Mouse (Mus musculus) left cerebral cortex, postnatal 4 days (tissue): ENCODE measurements at regions not wholly inside any gene's neighbourhood (a gene's known extent, or its start where the extent isn't known, plus 50 kb on each side); places are given as distances from the start of the nearest gene placed in this dataset.

ENCODE experiments used
- DNase-seq: peaks from one replicate; pipeline ENCODE4 v3.0.0-alpha.2; 2022
- intact Hi-C: fragments of 180-260 bp; cut with DNase I; formaldehyde crosslinking; loops from one replicate; pipeline ENCODE4 v1.15.1; 2025

DNA sequence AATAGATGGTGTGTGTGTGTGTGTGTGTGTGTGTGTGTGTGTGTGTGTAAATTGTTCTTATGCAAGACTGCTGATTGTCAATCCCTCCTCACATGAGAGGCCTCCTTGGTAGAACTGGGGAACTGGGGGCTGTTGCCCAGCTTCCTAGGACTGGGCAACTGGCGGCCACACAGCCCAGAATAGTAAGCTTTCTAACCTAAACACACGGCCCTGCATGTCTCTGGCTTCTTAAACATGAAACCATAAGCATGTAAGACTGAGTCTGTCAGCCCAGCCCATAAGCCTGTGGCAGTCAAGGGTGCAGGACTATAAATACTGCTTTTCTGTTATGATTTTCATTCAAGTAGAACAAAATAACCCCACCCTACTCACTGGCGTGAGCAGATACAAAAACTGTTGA, 60.7 kb downstream of the Ifng start:
- intact Hi-C loops, result no loop called here

DNA sequence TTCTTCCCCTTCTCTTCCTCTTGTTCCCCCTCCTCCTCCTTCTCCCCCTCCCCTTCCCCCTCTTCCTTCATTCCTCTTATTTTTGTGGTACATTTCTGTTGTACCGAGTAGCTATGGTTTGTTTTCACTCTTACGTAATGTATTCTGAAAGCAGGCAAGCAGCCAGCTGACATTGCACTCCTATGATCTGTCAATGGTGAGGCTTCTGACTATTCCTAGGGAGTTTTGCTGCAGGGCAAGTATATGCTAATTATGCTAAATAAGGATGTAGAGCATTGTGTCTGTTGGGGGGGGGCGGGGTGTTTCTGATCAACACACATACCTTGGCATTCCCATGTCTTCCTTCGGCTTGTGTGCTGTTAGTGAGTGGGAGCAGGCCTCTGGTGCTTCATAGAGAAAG, 64.0 kb downstream of the Ifng start:
- intact Hi-C loops, result no loop called here
- DNase-seq, result no peak

More for the DNA sequence above, 60.7 kb downstream of the Ifng start:
- DNase-seq, result no peak

DNA sequence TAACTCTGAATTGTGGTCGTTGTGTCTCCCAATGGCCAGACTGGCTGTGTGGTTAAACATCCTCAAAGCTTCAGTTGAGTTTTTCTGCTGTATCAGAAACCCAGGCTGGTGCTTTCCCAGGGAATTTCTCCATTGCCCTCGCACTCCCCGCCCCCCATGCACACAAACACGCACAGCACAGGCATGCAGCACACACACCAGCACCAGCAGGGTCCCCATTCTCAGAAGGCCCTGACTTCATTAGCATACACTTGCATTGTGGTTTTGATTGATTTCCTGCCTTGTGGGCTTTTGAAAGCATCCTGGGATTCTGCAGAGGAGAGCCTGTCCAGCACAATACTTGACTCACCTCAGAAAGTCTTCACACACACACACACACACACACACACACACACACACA, 65.3 kb downstream of the Ifng start:
- intact Hi-C loops, result no loop called here
- no peak for DNase-seq

DNA sequence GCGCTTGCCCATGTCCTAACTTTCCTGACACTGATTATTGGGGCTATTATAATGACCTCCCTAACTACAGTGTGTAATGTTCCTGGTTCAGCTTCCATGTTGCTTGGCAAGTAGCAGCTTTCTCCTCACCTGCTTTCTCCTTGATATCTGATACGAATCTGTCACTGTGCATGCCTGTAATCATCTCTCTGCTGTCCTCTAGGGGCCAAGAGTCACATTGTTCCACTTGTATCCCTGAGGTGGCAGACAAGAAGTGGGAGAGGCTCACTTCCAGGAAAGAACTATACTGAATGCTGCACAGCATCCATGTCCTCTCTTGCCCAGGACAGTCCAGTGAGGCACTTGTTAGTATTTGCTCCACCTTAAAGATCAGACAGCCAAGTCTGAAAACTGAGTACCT, 66.8 kb downstream of the Ifng start:
- DNase-seq, result peak; percentile 11
- intact Hi-C loops, result no loop called here

DNA sequence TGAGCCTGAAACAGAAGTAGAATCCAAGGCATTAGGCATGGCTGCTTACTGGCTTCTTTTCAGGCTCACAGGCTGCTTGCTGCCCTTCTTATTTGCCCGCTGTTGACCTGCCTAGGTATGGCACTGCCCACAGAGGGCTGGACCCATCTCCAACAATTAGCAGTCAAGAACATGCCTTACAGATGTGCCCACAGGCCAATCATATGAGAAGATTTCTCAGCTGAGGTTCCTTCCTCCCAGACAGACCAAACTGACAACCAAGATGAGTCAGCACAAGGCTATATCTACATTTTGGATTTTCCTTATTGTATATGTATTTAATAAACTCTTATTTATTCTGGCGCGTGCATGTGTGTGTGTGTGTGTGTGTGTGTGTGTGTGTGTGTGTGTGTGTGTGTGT, 76.0 kb downstream of the Ifng start:
- intact Hi-C loops, result no loop called here
- no peak for DNase-seq

DNA sequence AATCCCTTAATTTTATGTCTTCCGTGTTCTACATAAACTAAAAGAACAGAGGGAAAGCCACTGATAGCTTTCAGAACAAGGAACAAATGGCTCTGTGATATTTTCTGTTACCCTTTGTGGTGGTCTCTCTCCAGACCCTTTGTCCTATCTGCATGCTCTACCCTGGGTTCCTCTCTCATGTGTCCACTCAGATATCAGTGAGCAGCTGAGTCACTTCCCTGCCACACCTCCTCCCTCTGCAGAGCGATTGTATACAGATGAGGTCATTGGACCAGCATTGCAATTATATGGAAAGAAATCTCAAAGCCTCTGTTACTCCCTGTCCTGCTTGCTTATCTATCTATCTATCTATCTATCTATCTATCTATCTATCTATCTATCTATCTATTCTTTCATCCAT, 77.1 kb downstream of the Ifng start:
- DNase-seq, result no peak
- intact Hi-C loops, result no loop called here

DNA sequence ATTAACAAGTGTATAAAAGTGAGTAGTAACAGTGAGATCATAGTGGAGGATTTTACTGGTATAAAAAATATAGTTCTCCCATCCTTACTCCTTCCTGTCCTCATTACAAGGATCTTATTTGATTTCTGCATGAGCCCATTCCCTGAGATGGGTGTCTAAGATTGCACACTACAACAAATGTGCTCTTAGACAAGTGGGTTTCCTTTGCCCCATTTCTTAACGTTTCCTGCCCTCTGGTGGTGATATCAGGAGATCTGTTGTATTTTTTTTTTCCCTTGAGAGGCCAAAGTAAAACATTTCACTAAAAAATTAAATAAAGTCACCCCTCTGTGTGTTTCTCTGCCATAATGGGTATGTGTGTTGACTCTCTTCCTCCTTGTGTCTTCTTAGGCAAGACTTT, 105.1 kb downstream of the Ifng start:
- intact Hi-C loops, result loop anchor here (5.0 kb wide), 1 partner anchor 389 kb away; no protein-coding TSS in a partner anchor
- no peak for DNase-seq

DNA sequence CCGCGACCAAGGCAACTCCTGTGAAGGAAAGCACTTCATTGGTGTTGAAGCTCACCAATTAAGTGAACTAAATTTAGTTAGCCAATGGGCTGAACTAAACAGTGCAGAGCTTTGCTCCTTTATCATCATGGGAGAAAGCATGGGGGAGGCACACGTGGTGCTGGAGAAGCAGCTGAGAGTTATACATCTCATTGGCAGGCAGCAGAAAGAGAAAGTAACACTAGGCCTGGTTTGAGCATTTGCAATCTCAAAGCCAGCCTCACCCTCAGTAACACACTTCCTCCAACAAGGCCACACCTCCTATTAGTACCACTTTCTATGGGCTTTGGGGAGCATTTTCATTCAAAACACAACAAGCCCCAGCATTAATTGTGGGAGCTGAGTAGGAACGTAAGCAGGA, 109.4 kb downstream of the Ifng start:
- intact Hi-C loops, result no loop called here
- no peak for DNase-seq

DNA sequence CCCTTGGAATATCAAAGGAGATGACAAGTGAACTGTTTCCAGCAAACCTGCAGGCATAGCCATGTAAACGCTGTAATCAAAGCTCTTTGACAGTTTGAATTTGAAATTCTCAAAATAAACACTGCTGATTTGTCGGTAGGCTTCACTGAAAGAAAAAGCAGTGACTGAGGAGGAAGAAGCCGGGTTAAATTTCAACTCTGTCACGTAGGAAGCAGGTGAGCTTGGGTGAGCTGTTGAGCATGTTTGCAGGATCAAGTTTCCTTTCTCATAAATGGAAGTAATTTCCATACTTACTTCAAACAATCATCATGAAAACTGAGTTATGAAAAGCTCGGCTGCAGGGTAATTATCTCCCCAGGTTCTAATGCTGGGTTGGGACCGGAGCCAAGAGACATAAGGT, 118.0 kb downstream of the Ifng start:
- DNase-seq, result no peak
- intact Hi-C loops, result no loop called here

DNA sequence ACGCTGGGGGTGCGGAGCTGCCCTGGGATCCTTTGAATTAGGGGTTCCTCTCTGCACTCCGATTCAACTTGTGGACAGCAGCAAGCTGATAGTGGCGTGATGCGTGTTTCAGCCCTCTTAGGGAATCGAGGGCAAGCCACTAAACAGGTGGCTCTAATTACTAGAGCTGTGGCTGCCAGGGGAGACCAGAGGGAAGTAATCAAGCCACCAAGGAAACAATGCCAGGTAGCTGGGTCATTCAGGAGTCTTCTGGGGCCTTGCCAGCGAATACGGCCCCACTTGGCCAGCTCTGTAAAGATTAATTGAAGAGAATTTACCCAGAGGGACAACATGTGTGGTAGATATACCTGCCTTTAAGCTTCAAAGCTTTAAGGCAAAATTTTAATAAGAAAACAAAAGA, 123.2 kb downstream of the Ifng start:
- DNase-seq, result peak; percentile 28
- intact Hi-C loops, result no loop called here

DNA sequence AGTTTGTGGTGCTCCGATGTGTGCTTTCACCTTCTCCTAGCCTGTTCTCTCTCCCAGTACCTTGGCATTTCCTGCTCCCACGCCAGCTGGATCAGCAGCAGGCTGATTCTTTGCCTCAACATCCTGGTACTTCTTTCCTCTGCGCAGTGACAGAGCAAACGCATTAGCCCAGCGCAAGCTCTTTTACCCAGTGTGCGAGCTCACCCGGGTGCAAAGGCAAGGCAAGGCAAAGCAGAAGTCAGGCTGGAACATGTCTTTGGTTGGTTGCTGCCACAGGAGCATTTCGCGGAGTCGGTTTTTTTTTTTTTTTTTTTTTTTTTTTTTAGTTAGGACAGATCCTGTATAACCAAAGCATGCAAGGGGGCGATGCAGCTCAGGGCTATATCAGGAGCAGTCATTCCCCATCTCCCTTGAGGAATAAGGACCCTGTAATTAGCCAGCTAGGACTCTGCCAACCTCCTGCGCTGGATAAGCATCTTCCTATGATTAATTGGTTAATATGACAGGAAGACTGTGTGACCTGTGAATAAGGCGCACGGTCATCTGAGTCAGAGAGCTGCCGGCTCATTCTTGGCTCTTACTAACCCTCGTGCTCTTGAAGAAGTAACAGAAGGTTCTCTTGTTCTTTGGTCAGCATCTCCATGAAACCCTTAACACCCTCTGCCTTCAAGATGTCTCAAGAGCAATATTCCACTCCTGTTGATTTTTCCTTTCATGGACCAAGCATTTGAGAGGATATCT, 123.9 kb downstream of the Ifng start:
- intact Hi-C loops, result no loop called here
- no peak for DNase-seq

DNA sequence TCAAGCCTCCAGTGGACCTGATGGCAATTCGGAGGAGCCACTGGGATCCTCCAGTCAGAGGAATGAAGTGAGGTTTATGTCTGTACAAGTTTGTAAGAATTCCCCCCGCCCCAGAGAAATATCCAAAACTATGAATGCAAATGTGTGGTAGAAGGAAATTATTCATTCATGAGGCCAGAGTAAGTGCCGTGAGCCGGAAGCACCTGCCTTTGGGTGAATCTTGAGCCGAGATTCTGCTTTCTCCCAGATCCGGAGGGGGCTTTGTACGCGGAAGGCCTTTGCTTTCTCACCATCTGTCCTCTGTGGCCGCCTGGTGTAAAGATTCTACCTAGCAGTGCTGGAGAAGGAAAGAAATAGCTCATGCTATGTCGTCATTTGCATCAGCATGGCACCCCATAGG, 127.8 kb downstream of the Ifng start:
- intact Hi-C loops, result no loop called here
- DNase-seq, result no peak

DNA sequence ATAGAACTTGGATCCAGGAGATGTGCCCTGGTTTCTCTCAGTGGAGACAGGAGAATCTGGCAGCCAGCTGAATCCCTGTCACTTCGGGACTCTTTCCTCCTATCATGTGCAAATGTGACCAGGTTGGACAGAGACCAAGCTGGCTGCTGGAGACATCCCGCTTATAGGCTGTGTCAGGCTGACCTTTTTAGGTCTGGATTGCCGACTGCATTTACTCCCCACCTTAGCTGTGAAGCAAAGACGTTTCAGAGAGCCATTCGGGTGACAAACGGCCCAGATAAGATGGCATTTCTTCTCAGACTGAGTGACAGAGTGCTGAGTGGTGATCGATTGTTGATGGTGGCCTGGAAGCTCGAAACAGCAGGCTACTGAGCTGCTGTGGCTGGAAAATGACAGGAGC, 128.6 kb downstream of the Ifng start:
- intact Hi-C loops, result no loop called here
- DNase-seq, result peak; percentile 63

DNA sequence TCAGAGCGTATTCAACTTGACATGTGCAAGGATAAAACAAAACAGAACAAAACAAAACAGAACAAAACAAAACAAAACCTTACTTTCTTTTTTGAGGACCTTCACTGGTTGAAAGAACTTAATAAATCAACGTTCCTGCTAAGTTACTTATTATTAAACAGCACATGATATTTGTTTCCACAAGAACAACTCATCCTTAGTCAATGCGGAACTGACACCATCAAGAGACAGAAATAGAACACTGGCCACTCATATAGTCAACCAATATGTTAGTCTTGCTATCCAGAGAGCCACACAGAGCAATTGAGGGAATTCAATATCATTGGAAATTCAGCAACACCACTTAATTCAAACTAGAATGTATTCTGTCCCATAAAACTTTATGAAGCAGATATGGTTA, 132.4 kb downstream of the Ifng start:
- DNase-seq, result no peak
- intact Hi-C loops, result no loop called here

DNA sequence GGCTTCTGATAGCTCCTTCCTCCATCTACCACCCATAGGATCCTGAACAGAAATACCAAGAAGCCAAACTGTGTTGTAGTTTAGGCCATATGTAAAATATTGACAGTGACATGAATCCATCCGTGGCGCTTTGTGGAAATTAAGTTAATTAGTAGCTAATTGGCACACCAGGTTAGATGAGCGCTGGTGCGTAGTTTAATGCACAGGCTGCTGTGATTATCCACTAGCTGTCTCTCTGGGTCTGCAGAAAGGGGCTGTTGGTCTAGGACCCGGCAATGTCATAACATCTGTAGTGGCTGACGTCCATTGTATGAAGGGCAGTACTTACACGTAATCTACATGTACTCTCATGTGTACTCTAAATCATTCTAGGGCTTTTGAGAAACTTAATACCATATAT, 134.7 kb downstream of the Ifng start:
- DNase-seq, result no peak
- intact Hi-C loops, result no loop called here

DNA sequence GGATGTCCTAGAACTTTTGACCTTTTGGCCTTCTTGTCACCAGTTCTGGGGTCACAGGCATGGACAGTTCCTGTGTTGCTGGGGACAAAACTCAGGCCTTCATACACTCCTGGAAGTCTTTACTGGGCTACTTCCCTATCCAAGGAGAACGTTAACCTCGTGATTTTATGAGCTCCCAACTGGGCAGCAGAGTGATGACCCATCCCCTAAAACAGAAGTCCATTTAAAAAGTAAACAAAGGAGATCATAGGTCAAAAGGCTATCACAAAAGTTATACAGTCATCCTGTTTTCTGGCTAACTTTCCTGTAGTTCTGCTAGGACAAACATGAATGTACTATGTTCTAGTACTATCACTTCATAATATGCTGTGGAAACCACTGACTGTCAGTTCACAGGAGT, 140.5 kb downstream of the Ifng start:
- intact Hi-C loops, result no loop called here
- DNase-seq, result no peak

DNA sequence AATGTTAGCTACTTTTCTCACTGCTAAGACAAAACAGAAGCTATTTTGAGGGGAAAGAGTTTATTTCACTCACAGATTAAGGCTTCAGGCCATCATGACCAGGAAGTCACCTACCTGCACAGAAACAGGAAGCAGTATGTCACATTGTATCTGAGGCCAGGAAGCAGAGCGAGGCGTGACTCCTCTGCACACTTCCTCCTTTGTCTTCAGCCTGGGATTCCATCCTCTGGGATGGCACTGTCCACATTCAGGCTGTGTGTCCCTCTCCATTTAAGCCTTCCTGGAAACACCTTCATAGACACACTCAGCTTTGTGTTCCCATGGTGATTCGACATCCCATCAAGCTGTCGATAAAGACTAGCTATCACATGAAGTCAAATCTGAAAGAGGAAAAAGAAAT, 145.0 kb downstream of the Ifng start:
- intact Hi-C loops, result loop anchor here (5.0 kb wide), 1 partner anchor 276 kb away; no protein-coding TSS in a partner anchor
- no peak for DNase-seq

DNA sequence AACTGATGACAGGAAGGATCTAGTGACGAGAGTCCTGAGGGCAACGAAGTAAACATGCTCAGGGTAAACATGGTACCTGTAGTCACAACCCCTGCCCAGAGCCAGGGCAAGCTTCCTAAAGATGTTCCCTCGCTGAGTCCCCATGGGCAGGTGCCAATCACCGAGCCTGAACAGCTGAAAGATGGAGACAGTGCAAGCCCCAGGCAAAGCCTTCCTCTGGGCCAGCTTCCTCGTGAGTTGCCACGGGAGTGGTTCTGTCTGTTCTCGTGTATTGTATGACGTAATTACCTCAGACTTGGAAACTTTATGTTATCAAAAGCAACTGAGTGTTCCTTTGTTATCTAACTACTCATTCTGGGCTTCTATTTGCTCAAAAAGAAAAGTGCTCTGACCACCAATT, 147.4 kb downstream of the Ifng start:
- intact Hi-C loops, result loop anchor here (5.0 kb wide), 1 partner anchor 274 kb away; no protein-coding TSS in a partner anchor
- DNase-seq, result no peak

DNA sequence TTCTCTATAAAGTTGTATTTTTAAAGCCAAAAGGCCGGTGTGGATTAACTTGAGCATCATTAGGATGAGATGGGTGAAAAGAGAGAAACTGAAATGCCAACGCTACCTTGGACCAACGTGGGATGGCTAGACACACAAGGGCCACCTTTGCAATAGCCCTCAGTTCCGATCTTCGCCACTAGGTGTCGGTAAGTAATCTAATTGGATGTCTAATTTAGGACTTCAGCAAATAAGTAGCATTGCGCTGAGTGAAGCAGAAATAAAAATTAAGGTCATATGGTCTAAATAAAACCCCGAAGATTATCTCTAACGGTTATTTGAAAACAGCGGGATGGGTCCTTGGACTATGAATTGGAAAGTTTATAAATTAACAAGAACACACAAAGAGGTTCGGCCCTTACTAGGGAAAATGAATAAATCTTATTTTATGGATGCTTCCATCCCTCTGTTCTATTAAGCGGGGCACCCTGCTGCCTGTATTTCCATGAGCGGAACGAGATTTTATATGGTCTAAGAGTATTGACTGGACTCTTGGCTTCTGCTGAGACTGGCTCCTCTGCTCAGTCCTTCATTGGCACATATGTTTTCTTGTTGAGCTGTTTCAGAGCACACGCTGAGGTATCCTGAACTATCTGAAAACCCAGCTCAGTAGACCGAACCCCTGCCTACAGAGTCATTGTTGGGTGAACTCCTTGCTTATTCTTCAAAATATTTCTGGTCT, 152.0 kb downstream of the Ifng start:
- intact Hi-C loops, result loop anchor here (10.0 kb wide), 1 partner anchor 482 kb away; no protein-coding TSS in a partner anchor
- peak; percentile 91 for DNase-seq

DNA sequence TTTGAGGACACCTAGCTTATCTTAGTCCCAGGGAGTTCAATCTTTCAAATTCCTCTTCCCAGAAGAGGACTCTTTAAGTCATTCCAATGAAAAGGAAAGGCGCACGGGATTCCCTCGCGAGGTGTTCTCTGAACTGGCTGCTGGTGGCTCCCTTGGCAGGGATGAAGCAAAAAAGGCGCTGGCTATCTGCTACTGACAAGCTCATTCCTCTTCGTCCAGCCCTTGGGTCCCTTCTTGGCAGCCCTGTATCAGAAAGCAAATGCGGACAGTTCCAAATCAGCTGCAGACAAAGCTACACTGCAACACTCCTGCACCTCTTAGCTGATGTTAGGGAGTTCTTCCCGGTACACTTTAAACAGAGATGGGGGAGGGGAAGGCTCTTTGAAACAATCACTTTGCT, 155.4 kb downstream of the Ifng start:
- intact Hi-C loops, result loop anchor here (10.0 kb wide), 1 partner anchor 479 kb away; no protein-coding TSS in a partner anchor
- no peak for DNase-seq

DNA sequence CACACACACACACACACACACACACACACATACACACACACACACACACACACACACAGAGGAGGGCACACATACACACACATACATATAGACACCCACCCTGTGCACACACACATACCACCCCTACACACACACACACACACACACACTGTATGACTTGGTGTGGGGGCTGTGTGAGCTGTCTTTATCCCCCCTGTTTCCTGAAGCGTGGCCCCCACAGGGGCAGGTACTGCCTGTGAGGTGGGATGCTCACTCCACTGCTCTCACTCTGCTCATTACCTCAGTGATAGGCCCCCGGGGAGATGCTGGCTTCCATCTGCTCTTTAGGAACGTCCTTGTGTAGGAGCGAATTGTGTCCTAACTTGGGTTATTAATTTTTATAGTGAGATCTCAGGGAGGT, 157.7 kb downstream of the Ifng start:
- no peak for DNase-seq
- intact Hi-C loops, result loop anchor here (10.0 kb wide), 1 partner anchor 476 kb away; no protein-coding TSS in a partner anchor

DNA sequence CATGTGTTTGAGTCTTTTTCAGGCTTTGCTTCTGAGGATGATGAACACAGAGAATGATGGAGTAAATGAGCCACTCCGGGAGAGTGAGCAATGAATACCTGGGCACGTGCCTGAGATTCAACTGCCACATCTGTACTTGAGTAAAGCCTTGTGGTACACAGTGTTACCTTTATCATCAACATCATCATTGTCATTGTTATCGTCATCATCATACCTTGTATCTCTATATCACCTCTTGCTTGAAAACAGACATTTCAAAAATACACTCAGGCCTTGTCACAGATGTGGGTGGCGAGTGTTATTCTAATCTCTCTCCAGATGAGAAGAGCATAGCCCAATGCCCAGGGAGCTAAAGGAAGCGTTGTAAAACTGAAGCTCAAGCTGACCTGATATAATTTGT, 158.4 kb downstream of the Ifng start:
- DNase-seq, result no peak
- intact Hi-C loops, result loop anchor here (10.0 kb wide), 1 partner anchor 476 kb away; no protein-coding TSS in a partner anchor
